Comparison of ENCODE assay signal across 11 mouse cellular contexts in the genomic region with DNA sequence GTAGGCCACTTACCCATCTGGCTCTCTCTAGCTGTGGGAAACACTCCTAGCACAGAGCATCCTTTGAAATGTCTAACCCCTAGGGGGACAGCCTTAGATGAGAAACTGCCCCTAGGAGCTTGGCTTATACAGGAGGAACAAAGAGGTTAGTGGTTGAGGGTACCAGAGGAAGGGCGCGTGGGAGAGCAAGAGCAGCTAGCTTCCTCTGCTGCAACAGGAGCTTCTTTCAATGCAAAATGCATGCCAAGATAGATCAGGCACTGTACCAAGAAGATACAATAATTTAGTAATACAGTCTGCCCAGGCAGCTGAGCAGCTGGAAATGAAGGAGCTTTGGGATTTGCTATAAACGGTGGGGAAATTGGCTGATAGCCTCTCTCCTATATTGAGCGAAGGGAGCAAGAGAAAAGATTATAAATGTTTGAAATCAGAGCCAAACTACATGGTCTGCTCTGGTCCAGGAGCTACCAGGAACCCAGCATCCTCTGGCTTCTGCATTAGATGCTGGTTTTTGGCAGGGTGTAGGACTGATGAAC.
DNase-seq lines count a peak whose midpoint lies in the region; ATAC-seq and TF ChIP-seq lines count a peak whose summit lies in the region.
"Had no signal": no experiment of that assay in that cellular context is flagged by ENCODE, and none has a peak within 500 bp of the region (broad histone marks: within the 10 kb centered on the region; RNA-seq: fewer than 3 reads in every experiment).

No protein-coding gene starts in this region.

- H3K4me2 ChIP-seq in hindbrain, embryonic 15.5 days, result no peak overlapping the region
- H3K4me2 ChIP-seq in kidney, embryonic 15.5 days, result no peak overlapping the region
- H3K4me2 ChIP-seq: lung, embryonic 14.5 days had no signal

- peak overlapping the region; percentile 67 for H3K27ac ChIP-seq in hindbrain, embryonic 15.5 days (replicated peaks)
- no peak overlapping the region for H3K27ac ChIP-seq in kidney, embryonic 15.5 days
- H3K27ac ChIP-seq in heart, adult 2 months, result no peak overlapping the region

- TF ChIP-seq EP300 in heart, adult 2 months (IDR thresholded peaks at IDR 0.05; ENCODE audit: insufficient read depth, low read depth, low read length), result no peak

- TF ChIP-seq CTCF in heart, adult 2 months (IDR thresholded peaks at IDR 0.05), result no peak

- WGBS in hindbrain, embryonic 15.5 days, result 34% methylated on average over 4 of the region's 4 CpGs
- WGBS in kidney, embryonic 15.5 days, result 72% methylated on average over 4 of the region's 4 CpGs
- 67% methylated on average over 4 of the region's 4 CpGs for WGBS in heart, adult 2 months

- no peaks in the 10 kb centered on the region for H3K79me2 ChIP-seq in heart, adult 2 months (replicated peaks; ENCODE audit: control insufficient read depth, insufficient read depth, low read length)

- H3K9ac ChIP-seq in hindbrain, embryonic 15.5 days, result no peak overlapping the region
- H3K9ac ChIP-seq in kidney, embryonic 15.5 days, result no peak overlapping the region
- H3K9ac ChIP-seq in heart, adult 2 months (ENCODE audit: low read depth, low read length), result no peak overlapping the region
- H3K9ac ChIP-seq: lung, embryonic 14.5 days had no signal

- H3K36me3 ChIP-seq in hindbrain, embryonic 15.5 days, result no peaks in the 10 kb centered on the region
- no peaks in the 10 kb centered on the region for H3K36me3 ChIP-seq in kidney, embryonic 15.5 days
- H3K36me3 ChIP-seq in heart, adult 2 months (ENCODE audit: control insufficient read depth, insufficient read depth, low read length), result no peaks in the 10 kb centered on the region
- H3K36me3 ChIP-seq: G1E had no signal

- H3K27me3 ChIP-seq in hindbrain, embryonic 15.5 days, result no peaks in the 10 kb centered on the region
- H3K27me3 ChIP-seq in kidney, embryonic 15.5 days, result no peaks in the 10 kb centered on the region
- no peaks in the 10 kb centered on the region for H3K27me3 ChIP-seq in heart, adult 2 months (ENCODE audit: control insufficient read depth, insufficient read depth, low read length)

- ATAC-seq in hindbrain, embryonic 15.5 days (ENCODE audit: low FRiP score, low read depth), result peak; percentile 90
- no peak for ATAC-seq in kidney, embryonic 15.5 days (replicated peaks; ENCODE audit: low FRiP score)

- no peak overlapping the region for H3K4me3 ChIP-seq in hindbrain, embryonic 15.5 days
- no peak overlapping the region for H3K4me3 ChIP-seq in kidney, embryonic 15.5 days (replicated peaks)
- no peak overlapping the region for H3K4me3 ChIP-seq in heart, adult 2 months

- TF ChIP-seq POLR2A in heart, adult 2 months (IDR thresholded peaks at IDR 0.05; ENCODE audit: insufficient read depth, low read depth, low read length), result no peak

- H3K4me1 ChIP-seq in hindbrain, embryonic 15.5 days (replicated peaks), result peaks cover 22% of the 10 kb centered on the region
- H3K4me1 ChIP-seq in kidney, embryonic 15.5 days, result no peaks in the 10 kb centered on the region
- no peaks in the 10 kb centered on the region for H3K4me1 ChIP-seq in heart, adult 2 months (ENCODE audit: control insufficient read depth, insufficient read depth, low read length)

- DNase-seq in Muller cell, postnatal 12 days (ENCODE audit: inconsistent ontology term), result peak; percentile 26
- peak; percentile 34 for DNase-seq in cerebellum, adult 8-10 months
- peak; percentile 49 to 87 for DNase-seq in left cerebral cortex, postnatal 25 days (ENCODE audit: low spot score in 2 of 2)
- DNase-seq in urinary bladder, adult 2 months (ENCODE audit: low spot score), result no peak
- DNase-seq in heart, adult 2 months, result no peak
- no peak for DNase-seq in kidney, adult 8-10 months
- DNase-seq: heart, postnatal 14 days; lung, embryonic 14.5 days had no signal

- intact Hi-C loops in left cerebral cortex, postnatal 25 days (cut with DNase I), result loop anchor here (5.0 kb wide), 2 partner anchors 82 to 182 kb away; no protein-coding TSS in a partner anchor
- intact Hi-C loops in heart, adult 2 months (cut with DNase I), result no loop called here

- no peaks in the 10 kb centered on the region for H3K9me3 ChIP-seq in hindbrain, embryonic 15.5 days
- H3K9me3 ChIP-seq in kidney, embryonic 15.5 days (replicated peaks), result no peaks in the 10 kb centered on the region

Comparison
In these comparisons a context has a peak if more than half of its experiments do, and no peak if none do; other contexts are left out.
1. DNase-seq: peak in Muller cell, postnatal 12 days (single experiment), cerebellum, adult 8-10 months (single experiment) and left cerebral cortex, postnatal 25 days (2 of 2); none in urinary bladder, adult 2 months (single experiment), heart, adult 2 months (0 of 2) and kidney, adult 8-10 months (0 of 2).